Mouse (Mus musculus) left cerebral cortex, adult 8-10 months (tissue): ENCODE results near the gene Atp13a3. TPM values are rescaled to one million over a fixed set of nuclear protein-coding genes. Genes with fewer than 3 reads are reported as not detected.
"Not testable (repeated sequence)": the region's sequence is repeated elsewhere in the genome, so short reads cannot be mapped to it uniquely, and the experiment has no call there.

Source experiments
- DNase-seq, 2 experiments: peaks; one replicate each; pipeline ENCODE4 v3.0.0; 2022; ENCODE audit warnings: low spot score in 2 of 2
- total RNA-seq, 4 experiments: library from RNA; stranded (reverse); gene quantifications; 2 replicates each; pipeline ENCODE4 v1.2.4; 2022

The Atp13a3 gene
- total RNA-seq, 4 experiments from 2014 or later: 64.3 to 76.4 (median 67.1) TPM

GRCm38 (mm10) chr16:30353489-30353888 lies 52.3 kb downstream of the Atp13a3 start:
- DNase-seq: not testable (repeated sequence)

- DNase-seq: no peak
Observed at GRCm38 (mm10) chr16:30314236-30314635, 91.5 kb downstream of the Atp13a3 start.

GRCm38 (mm10) chr16:30310647-30311046 lies 95.1 kb downstream of the Atp13a3 start, which contains the start of gene Gp5:
Gene Gp5, minus strand, starts transcription at chr16:30310779.
- DNase-seq: no peak

- no peak for DNase-seq
Observed at GRCm38 (mm10) chr16:30310171-30310515, 95.6 kb downstream of the Atp13a3 start.

GRCm38 (mm10) chr16:30309395-30310170 lies 96.2 kb downstream of the Atp13a3 start:
- DNase-seq: peak in 1 of 2 experiments; percentile 39

- peak; percentile 43 to 60 for DNase-seq
Observed at GRCm38 (mm10) chr16:30308616-30309394, 97.0 kb downstream of the Atp13a3 start.

- no peak for DNase-seq
Observed at GRCm38 (mm10) chr16:30307961-30308615, 97.7 kb downstream of the Atp13a3 start.

GRCm38 (mm10) chr16:30307306-30307705 lies 98.5 kb downstream of the Atp13a3 start:
- DNase-seq: no peak

- DNase-seq: no peak
Observed at GRCm38 (mm10) chr16:30306102-30306501, 99.7 kb downstream of the Atp13a3 start.

- no peak for DNase-seq
Observed at GRCm38 (mm10) chr16:30304236-30304635, 101.5 kb downstream of the Atp13a3 start.

GRCm38 (mm10) chr16:30303411-30303810 lies 102.4 kb downstream of the Atp13a3 start:
- no peak for DNase-seq

- DNase-seq: no peak
Observed at GRCm38 (mm10) chr16:30302686-30303085, 103.1 kb downstream of the Atp13a3 start.

- DNase-seq: no peak
Observed at GRCm38 (mm10) chr16:30299711-30300277, 106.0 kb downstream of the Atp13a3 start.

- DNase-seq: no peak
Observed at GRCm38 (mm10) chr16:30297450-30297849, 108.3 kb downstream of the Atp13a3 start.

- DNase-seq: no peak
Observed at GRCm38 (mm10) chr16:30296601-30297275, 109.0 kb downstream of the Atp13a3 start.

GRCm38 (mm10) chr16:30295106-30295505 lies 110.7 kb downstream of the Atp13a3 start:
- no peak for DNase-seq

GRCm38 (mm10) chr16:30290436-30290835 lies 115.3 kb downstream of the Atp13a3 start:
- DNase-seq: no peak

- no peak for DNase-seq
Observed at GRCm38 (mm10) chr16:30285701-30286100, 120.1 kb downstream of the Atp13a3 start.

GRCm38 (mm10) chr16:30283743-30284337 lies 121.9 kb downstream of the Atp13a3 start:
- DNase-seq: no peak

- no peak for DNase-seq
Observed at GRCm38 (mm10) chr16:30282844-30283495, 122.8 kb downstream of the Atp13a3 start, which contains the start of gene Lrrc15. Gene Lrrc15, minus strand, starts transcription at chr16:30283256.
